Mouse (Mus musculus): ENCODE data around the gene Atf3. TPM values are rescaled to one million over a fixed set of nuclear protein-coding genes. Genes with fewer than 3 reads are reported as not detected.

Atf3 gene
- 4.7 and 5.9 TPM in 2 replicates for polyA plus RNA-seq (2015; fragmentation: Nextera tagmentation; extraction: Ambion mirVana)

GRCm38 (mm10) chr1:191217939-191218338 lies at the start of gene Atf3:
TSS of gene Atf3 (minus strand) at chr1:191218039.
- no peaks in the 10 kb centered on the region for H3K9me3 ChIP-seq (replicated peaks; ENCODE audit: control insufficient read depth, low read length)
- 0 out of 2 replicates have a peak, but pooled peaks cover 3% of the 10 kb centered on the region for H3K4me1 ChIP-seq (ENCODE audit: control insufficient read depth, insufficient read depth, low read length)
- no peak for ATAC-seq (ENCODE audit: insufficient read depth, low FRiP score)
- WGBS = 55% methylated on average over 6 of the region's 6 CpGs
- H3K27ac ChIP-seq (ENCODE audit: low read length) = no peak within 1 kb of the TSS
- H3K27me3 ChIP-seq (ENCODE audit: control insufficient read depth, insufficient read depth, low read length) = no peaks in the 10 kb centered on the region
- H3K4me2 ChIP-seq (ENCODE audit: low read depth, low read length) = no peak within 1 kb of the TSS
- no peak within 1 kb of the TSS for H3K9ac ChIP-seq (ENCODE audit: low read length)
- H3K4me3 ChIP-seq (replicated peaks; ENCODE audit: low read length) = no peak within 1 kb of the TSS
- no peaks in the 10 kb centered on the region for H3K36me3 ChIP-seq (ENCODE audit: control insufficient read depth, insufficient read depth, low read length)

- H3K4me1 ChIP-seq (ENCODE audit: control insufficient read depth, insufficient read depth, low read length) = no peaks in the 10 kb centered on the region
- no peaks in the 10 kb centered on the region for H3K27me3 ChIP-seq (ENCODE audit: control insufficient read depth, insufficient read depth, low read length)
- H3K36me3 ChIP-seq (ENCODE audit: control insufficient read depth, insufficient read depth, low read length) = no peaks in the 10 kb centered on the region
- no peak overlapping the region for H3K9ac ChIP-seq (ENCODE audit: low read length)
- no peak for ATAC-seq (ENCODE audit: insufficient read depth, low FRiP score)
- no peaks in the 10 kb centered on the region for H3K9me3 ChIP-seq (replicated peaks; ENCODE audit: control insufficient read depth, low read length)
- H3K4me2 ChIP-seq (ENCODE audit: low read depth, low read length) = no peak overlapping the region
- H3K4me3 ChIP-seq (replicated peaks; ENCODE audit: low read length) = no peak overlapping the region
- WGBS = 71% methylated on average over 5 of the region's 5 CpGs
- no peak overlapping the region for H3K27ac ChIP-seq (ENCODE audit: low read length)
Measured at GRCm38 (mm10) chr1:191267162-191267561, 49.3 kb upstream of the Atf3 start.

- Histone ChIP-seq H3K27ac (ENCODE audit: low read length) (no peak overlapping the region), H3K9ac (ENCODE audit: low read length) (no peak overlapping the region), H3K4me3 (replicated peaks; ENCODE audit: low read length) (no peak overlapping the region), H3K36me3 (ENCODE audit: control insufficient read depth, insufficient read depth, low read length) (no peaks in the 10 kb centered on the region), H3K4me1 (ENCODE audit: control insufficient read depth, insufficient read depth, low read length) (no peaks in the 10 kb centered on the region), H3K4me2 (ENCODE audit: low read depth, low read length) (no peak overlapping the region), H3K9me3 (replicated peaks; ENCODE audit: control insufficient read depth, low read length) (no peaks in the 10 kb centered on the region), H3K27me3 (ENCODE audit: control insufficient read depth, insufficient read depth, low read length) (no peaks in the 10 kb centered on the region)
- WGBS = 69% methylated on average over 5 of the region's 5 CpGs
- no peak; the same call in 1 of the 2 replicates for ATAC-seq (ENCODE audit: insufficient read depth, low FRiP score)
Measured at GRCm38 (mm10) chr1:191263471-191263870, 45.6 kb upstream of the Atf3 start.

- WGBS = 39% methylated on average over 6 of the region's 6 CpGs
- ATAC-seq (ENCODE audit: insufficient read depth, low FRiP score) = no peak
- Histone ChIP-seq H3K27me3 (ENCODE audit: control insufficient read depth, insufficient read depth, low read length) (no peaks in the 10 kb centered on the region), H3K27ac (ENCODE audit: low read length) (no peak overlapping the region), H3K4me1 (ENCODE audit: control insufficient read depth, insufficient read depth, low read length) (no peaks in the 10 kb centered on the region), H3K4me3 (replicated peaks; ENCODE audit: low read length) (no peak overlapping the region), H3K36me3 (ENCODE audit: control insufficient read depth, insufficient read depth, low read length) (no peaks in the 10 kb centered on the region), H3K9me3 (replicated peaks; ENCODE audit: control insufficient read depth, low read length) (no peaks in the 10 kb centered on the region), H3K4me2 (ENCODE audit: low read depth, low read length) (no peak overlapping the region), H3K9ac (ENCODE audit: low read length) (no peak overlapping the region)
Measured at GRCm38 (mm10) chr1:191261861-191262260, 44.0 kb upstream of the Atf3 start.

- Histone ChIP-seq H3K27ac (ENCODE audit: low read length) (no peak overlapping the region), H3K27me3 (ENCODE audit: control insufficient read depth, insufficient read depth, low read length) (no peaks in the 10 kb centered on the region)
Measured at GRCm38 (mm10) chr1:191259661-191260060, 41.8 kb upstream of the Atf3 start.

GRCm38 (mm10) chr1:191259121-191259520 lies 41.3 kb upstream of the Atf3 start:
- no peak overlapping the region for H3K4me2 ChIP-seq (ENCODE audit: low read depth, low read length)
- no peaks in the 10 kb centered on the region for H3K36me3 ChIP-seq (ENCODE audit: control insufficient read depth, insufficient read depth, low read length)
- ATAC-seq (ENCODE audit: insufficient read depth, low FRiP score) = no peak
- H3K27me3 ChIP-seq (ENCODE audit: control insufficient read depth, insufficient read depth, low read length) = no peaks in the 10 kb centered on the region
- no peaks in the 10 kb centered on the region for H3K9me3 ChIP-seq (replicated peaks; ENCODE audit: control insufficient read depth, low read length)
- WGBS = 27% methylated on average over 7 of the region's 7 CpGs
- no peak overlapping the region for H3K4me3 ChIP-seq (replicated peaks; ENCODE audit: low read length)
- H3K9ac ChIP-seq (ENCODE audit: low read length) = no peak overlapping the region
- no peak overlapping the region for H3K27ac ChIP-seq (ENCODE audit: low read length)
- H3K4me1 ChIP-seq (ENCODE audit: control insufficient read depth, insufficient read depth, low read length) = peaks cover 4% of the 10 kb centered on the region; the same call in 1 of the 2 replicates

More at GRCm38 (mm10) chr1:191259661-191260060, 41.8 kb upstream of the Atf3 start:
- Histone ChIP-seq H3K4me1 (ENCODE audit: control insufficient read depth, insufficient read depth, low read length) (peaks cover 4% of the 10 kb centered on the region; the same call in 1 of the 2 replicates), H3K4me2 (ENCODE audit: low read depth, low read length) (no peak overlapping the region), H3K36me3 (ENCODE audit: control insufficient read depth, insufficient read depth, low read length) (no peaks in the 10 kb centered on the region), H3K9ac (ENCODE audit: low read length) (no peak overlapping the region), H3K4me3 (replicated peaks; ENCODE audit: low read length) (no peak overlapping the region), H3K9me3 (replicated peaks; ENCODE audit: control insufficient read depth, low read length) (no peaks in the 10 kb centered on the region)
- 65% methylated on average over 5 of the region's 5 CpGs for WGBS
- no peak for ATAC-seq (ENCODE audit: insufficient read depth, low FRiP score)

- no peaks in the 10 kb centered on the region for H3K27me3 ChIP-seq (ENCODE audit: control insufficient read depth, insufficient read depth, low read length)
- H3K4me3 ChIP-seq (replicated peaks; ENCODE audit: low read length) = no peak overlapping the region
- no peak for ATAC-seq (ENCODE audit: insufficient read depth, low FRiP score)
- peaks cover 4% of the 10 kb centered on the region; the same call in 1 of the 2 replicates for H3K4me1 ChIP-seq (ENCODE audit: control insufficient read depth, insufficient read depth, low read length)
- H3K9me3 ChIP-seq (replicated peaks; ENCODE audit: control insufficient read depth, low read length) = no peaks in the 10 kb centered on the region
- H3K36me3 ChIP-seq (ENCODE audit: control insufficient read depth, insufficient read depth, low read length) = no peaks in the 10 kb centered on the region
- 48% methylated on average over 3 of the region's 3 CpGs for WGBS
- H3K9ac ChIP-seq (ENCODE audit: low read length) = no peak overlapping the region
- H3K27ac ChIP-seq (ENCODE audit: low read length) = no peak overlapping the region
- no peak overlapping the region for H3K4me2 ChIP-seq (ENCODE audit: low read depth, low read length)
Measured at GRCm38 (mm10) chr1:191258521-191258920, 40.7 kb upstream of the Atf3 start.

GRCm38 (mm10) chr1:191257981-191258380 lies 40.1 kb upstream of the Atf3 start:
- Histone ChIP-seq H3K4me1 (ENCODE audit: control insufficient read depth, insufficient read depth, low read length) (peaks cover 4% of the 10 kb centered on the region; the same call in 1 of the 2 replicates), H3K4me2 (ENCODE audit: low read depth, low read length) (no peak overlapping the region), H3K36me3 (ENCODE audit: control insufficient read depth, insufficient read depth, low read length) (no peaks in the 10 kb centered on the region), H3K4me3 (replicated peaks; ENCODE audit: low read length) (no peak overlapping the region), H3K9me3 (replicated peaks; ENCODE audit: control insufficient read depth, low read length) (no peaks in the 10 kb centered on the region), H3K9ac (ENCODE audit: low read length) (no peak overlapping the region), H3K27ac (ENCODE audit: low read length) (no peak overlapping the region), H3K27me3 (ENCODE audit: control insufficient read depth, insufficient read depth, low read length) (no peaks in the 10 kb centered on the region)
- 36% methylated on average over 2 of the region's 2 CpGs for WGBS
- ATAC-seq (ENCODE audit: insufficient read depth, low FRiP score) = no peak

GRCm38 (mm10) chr1:191257351-191257771 lies 39.5 kb upstream of the Atf3 start:
- 61% methylated on average over 3 of the region's 3 CpGs for WGBS

More at GRCm38 (mm10) chr1:191257351-191257771, 39.5 kb upstream of the Atf3 start:
- H3K36me3 ChIP-seq (ENCODE audit: control insufficient read depth, insufficient read depth, low read length) = no peaks in the 10 kb centered on the region
- peaks cover 4% of the 10 kb centered on the region; the same call in 1 of the 2 replicates for H3K4me1 ChIP-seq (ENCODE audit: control insufficient read depth, insufficient read depth, low read length)
- no peak for ATAC-seq (ENCODE audit: insufficient read depth, low FRiP score)
- H3K27me3 ChIP-seq (ENCODE audit: control insufficient read depth, insufficient read depth, low read length) = no peaks in the 10 kb centered on the region
- H3K4me3 ChIP-seq (replicated peaks; ENCODE audit: low read length) = no peak overlapping the region
- H3K9me3 ChIP-seq (replicated peaks; ENCODE audit: control insufficient read depth, low read length) = no peaks in the 10 kb centered on the region
- H3K9ac ChIP-seq (ENCODE audit: low read length) = no peak overlapping the region
- no peak overlapping the region for H3K4me2 ChIP-seq (ENCODE audit: low read depth, low read length)
- no peak overlapping the region for H3K27ac ChIP-seq (ENCODE audit: low read length)
